Mouse (Mus musculus): Measurements from ENCODE around the gene Il17re.

DNA sequence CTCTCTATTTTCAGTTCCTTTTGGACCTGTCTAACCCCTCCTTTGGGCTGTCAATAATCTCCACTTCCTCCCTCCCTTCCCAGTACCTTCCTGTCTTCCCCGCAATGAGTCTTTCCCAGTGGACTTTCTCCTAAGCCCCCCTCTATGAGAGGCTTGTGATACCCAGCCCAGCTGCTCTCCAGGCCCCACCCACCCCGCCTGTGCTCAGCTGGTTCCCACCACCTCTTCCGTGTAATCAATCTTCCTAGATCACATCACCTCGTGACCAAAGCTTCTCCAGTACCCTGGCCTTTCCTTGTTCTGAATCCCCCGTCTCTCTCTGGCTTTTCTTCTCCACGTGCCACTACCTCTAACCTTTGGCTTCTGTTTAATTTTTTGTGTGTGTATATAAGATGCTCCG, 19.1 kb downstream of the Il17re start:
- TF ChIP-seq CTCF (IDR thresholded peaks at IDR 0.05; ENCODE audit: low read depth, low read length) (no peak), POLR2A (IDR thresholded peaks at IDR 0.05; ENCODE audit: borderline replicate concordance, low read depth, low read length) (no peak)
